Mouse (Mus musculus): ENCODE data around the gene Wnt11. TPM values are rescaled to one million over a fixed set of nuclear protein-coding genes. Genes with fewer than 3 reads are reported as not detected.

Gene Wnt11
- 5.4 and 6.2 TPM in 2 replicates for polyA plus RNA-seq (2012; rRNA removed)

DNA sequence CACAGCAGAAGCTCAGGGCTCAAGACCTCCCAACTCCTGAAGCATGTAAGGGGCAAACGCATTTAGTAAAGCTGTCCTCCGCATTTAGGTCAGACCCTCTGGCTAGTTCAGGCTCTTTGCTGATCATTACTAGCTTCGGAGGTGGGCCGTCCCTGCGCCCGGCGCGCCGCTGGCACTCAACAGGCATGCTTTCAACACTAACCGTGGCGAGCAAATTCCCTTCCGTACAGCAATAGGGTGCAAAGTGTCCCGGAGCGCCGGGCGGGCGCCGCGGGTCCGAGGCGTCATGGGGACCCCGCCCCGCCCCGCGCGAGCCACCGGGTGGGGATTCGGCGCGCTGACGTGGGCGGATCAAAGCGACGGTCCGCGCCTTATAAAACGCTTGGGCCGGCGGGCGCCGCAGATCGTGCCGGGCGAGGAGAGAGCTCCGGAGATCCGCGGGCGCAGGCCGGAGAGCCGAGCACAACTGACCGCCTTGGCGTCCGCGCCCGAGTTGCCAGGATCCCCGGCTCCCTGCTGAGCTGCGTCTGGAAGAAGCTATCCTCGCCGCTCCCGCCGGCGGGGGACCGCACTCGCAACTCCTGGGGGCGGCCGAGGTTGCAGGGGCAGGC, at the start of gene Wnt11:
Gene Wnt11, plus strand, starts transcription at position 402 of the 611 bp plus-strand sequence.
- TF ChIP-seq POLR2A (IDR thresholded peaks at IDR 0.05; ENCODE audit: borderline replicate concordance, extremely low read depth, insufficient read depth, insufficient read length, poor library complexity, severe bottlenecking): no peak
- no peak for TF ChIP-seq CTCF (IDR thresholded peaks at IDR 0.05; ENCODE audit: borderline replicate concordance, extremely low read depth, insufficient read depth, insufficient read length)
- DNase-seq (ENCODE audit: low read depth): peak; percentile 24

- TF ChIP-seq POLR2A (IDR thresholded peaks at IDR 0.05; ENCODE audit: borderline replicate concordance, extremely low read depth, insufficient read depth, insufficient read length, poor library complexity, severe bottlenecking): no peak
- no peak for TF ChIP-seq CTCF (IDR thresholded peaks at IDR 0.05; ENCODE audit: borderline replicate concordance, extremely low read depth, insufficient read depth, insufficient read length)
- DNase-seq (ENCODE audit: low read depth): no peak
Observed at GRCm38 (mm10) chr7:98786792-98787612, 47.9 kb upstream of the Wnt11 start.

GRCm38 (mm10) chr7:98788721-98789120, 46.2 kb upstream of the Wnt11 start:
- TF ChIP-seq POLR2A (IDR thresholded peaks at IDR 0.05; ENCODE audit: borderline replicate concordance, extremely low read depth, insufficient read depth, insufficient read length, poor library complexity, severe bottlenecking) (no peak), CTCF (IDR thresholded peaks at IDR 0.05; ENCODE audit: borderline replicate concordance, extremely low read depth, insufficient read depth, insufficient read length) (no peak)
- DNase-seq (ENCODE audit: low read depth): no peak

GRCm38 (mm10) chr7:98789121-98789520, 45.8 kb upstream of the Wnt11 start:
- DNase-seq (ENCODE audit: low read depth): no peak
- TF ChIP-seq POLR2A (IDR thresholded peaks at IDR 0.05; ENCODE audit: borderline replicate concordance, extremely low read depth, insufficient read depth, insufficient read length, poor library complexity, severe bottlenecking): no peak
- no peak for TF ChIP-seq CTCF (IDR thresholded peaks at IDR 0.05; ENCODE audit: borderline replicate concordance, extremely low read depth, insufficient read depth, insufficient read length)

GRCm38 (mm10) chr7:98791864-98792263, 43.0 kb upstream of the Wnt11 start:
- TF ChIP-seq CTCF (IDR thresholded peaks at IDR 0.05; ENCODE audit: borderline replicate concordance, extremely low read depth, insufficient read depth, insufficient read length) (no peak), POLR2A (IDR thresholded peaks at IDR 0.05; ENCODE audit: borderline replicate concordance, extremely low read depth, insufficient read depth, insufficient read length, poor library complexity, severe bottlenecking) (no peak)
- DNase-seq (ENCODE audit: low read depth): no peak

DNA sequence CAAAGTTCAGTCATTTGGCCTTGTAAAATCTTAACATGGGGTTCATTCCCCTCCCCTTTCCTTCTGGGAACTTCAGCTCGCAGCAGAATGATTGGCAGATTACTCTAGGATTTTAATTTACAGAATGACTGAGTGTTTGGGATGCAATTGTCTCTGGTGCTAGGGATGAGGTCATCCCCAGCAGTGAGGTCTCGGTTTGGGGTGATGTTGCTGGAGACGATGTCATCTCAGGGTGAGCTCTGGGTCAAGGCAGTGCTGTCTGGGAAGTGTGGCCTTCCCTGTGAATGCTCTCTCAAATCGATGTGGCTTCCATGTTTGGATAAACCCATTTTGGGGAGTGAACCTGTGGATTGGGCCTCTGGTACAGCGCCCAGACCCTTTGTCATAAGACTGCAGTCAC, 41.1 kb upstream of the Wnt11 start:
- no peak for TF ChIP-seq POLR2A (IDR thresholded peaks at IDR 0.05; ENCODE audit: borderline replicate concordance, extremely low read depth, insufficient read depth, insufficient read length, poor library complexity, severe bottlenecking)
- TF ChIP-seq CTCF (IDR thresholded peaks at IDR 0.05; ENCODE audit: borderline replicate concordance, extremely low read depth, insufficient read depth, insufficient read length): no peak
- no peak for DNase-seq (ENCODE audit: low read depth)

GRCm38 (mm10) chr7:98794444-98794843, 40.5 kb upstream of the Wnt11 start:
- TF ChIP-seq CTCF (IDR thresholded peaks at IDR 0.05; ENCODE audit: borderline replicate concordance, extremely low read depth, insufficient read depth, insufficient read length) (no peak), POLR2A (IDR thresholded peaks at IDR 0.05; ENCODE audit: borderline replicate concordance, extremely low read depth, insufficient read depth, insufficient read length, poor library complexity, severe bottlenecking) (no peak)
- no peak for DNase-seq (ENCODE audit: low read depth)

DNA sequence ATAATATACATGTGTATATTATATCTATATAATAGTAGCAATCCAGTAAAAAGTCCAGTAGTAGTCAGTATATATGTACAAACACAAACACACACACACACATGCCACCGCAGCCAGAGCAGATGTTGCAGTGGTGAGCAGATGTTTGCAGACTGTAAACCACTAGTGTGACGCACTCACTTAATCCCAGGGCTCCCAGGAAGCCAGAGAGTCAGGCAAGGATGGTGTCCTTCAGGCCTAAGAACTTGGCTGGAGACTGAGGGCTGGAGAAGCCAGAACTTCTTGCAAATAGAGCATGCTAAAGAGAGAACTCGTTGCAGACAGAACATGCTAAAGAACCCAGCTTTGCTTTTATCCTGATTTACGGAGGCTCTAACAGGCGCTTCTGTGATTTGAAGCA, 39.3 kb upstream of the Wnt11 start:
- DNase-seq (ENCODE audit: low read depth): no peak
- TF ChIP-seq POLR2A (IDR thresholded peaks at IDR 0.05; ENCODE audit: borderline replicate concordance, extremely low read depth, insufficient read depth, insufficient read length, poor library complexity, severe bottlenecking): no peak
- no peak for TF ChIP-seq CTCF (IDR thresholded peaks at IDR 0.05; ENCODE audit: borderline replicate concordance, extremely low read depth, insufficient read depth, insufficient read length)

DNA sequence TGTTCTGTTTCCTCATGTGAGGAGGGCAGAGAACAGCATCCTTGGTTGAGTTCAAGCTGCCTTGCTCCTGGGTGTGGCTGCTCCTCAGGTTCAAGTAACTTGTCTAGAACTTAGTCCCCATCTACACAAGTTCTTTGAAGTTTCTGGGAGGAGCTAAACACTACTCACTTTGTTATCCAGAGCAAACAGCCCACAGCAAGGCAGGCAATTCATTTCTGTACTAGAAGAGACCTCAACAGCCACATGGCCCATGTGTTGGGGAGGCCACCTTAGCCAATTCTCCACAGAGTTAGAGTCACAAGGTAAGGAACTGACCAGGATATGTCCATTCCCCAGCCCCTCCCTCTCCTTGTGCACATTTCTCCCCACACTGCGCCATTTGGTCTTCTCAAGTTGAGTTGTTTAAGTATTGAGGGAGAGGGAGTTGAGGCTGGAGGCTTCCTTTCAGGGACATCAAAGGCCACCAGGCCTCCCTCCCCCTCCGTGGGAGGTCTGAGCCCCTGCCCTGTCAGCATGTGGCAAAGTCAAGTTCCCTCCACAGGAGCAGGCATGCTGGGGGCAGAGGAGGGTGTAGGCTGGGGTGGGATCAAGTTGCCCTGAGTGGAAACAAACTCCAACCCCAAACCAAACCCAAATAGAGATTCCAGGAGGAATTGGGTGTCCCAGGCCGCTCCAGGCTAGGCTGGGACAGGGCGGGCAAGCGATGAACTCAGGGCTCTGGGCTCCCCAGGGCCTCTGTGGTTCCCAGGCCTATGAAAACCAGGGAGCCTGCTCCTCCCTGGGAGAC, 37.4 kb upstream of the Wnt11 start:
- no peak for TF ChIP-seq POLR2A (IDR thresholded peaks at IDR 0.05; ENCODE audit: borderline replicate concordance, extremely low read depth, insufficient read depth, insufficient read length, poor library complexity, severe bottlenecking)
- TF ChIP-seq CTCF (IDR thresholded peaks at IDR 0.05; ENCODE audit: borderline replicate concordance, extremely low read depth, insufficient read depth, insufficient read length): no peak
- no peak for DNase-seq (ENCODE audit: low read depth)

DNA sequence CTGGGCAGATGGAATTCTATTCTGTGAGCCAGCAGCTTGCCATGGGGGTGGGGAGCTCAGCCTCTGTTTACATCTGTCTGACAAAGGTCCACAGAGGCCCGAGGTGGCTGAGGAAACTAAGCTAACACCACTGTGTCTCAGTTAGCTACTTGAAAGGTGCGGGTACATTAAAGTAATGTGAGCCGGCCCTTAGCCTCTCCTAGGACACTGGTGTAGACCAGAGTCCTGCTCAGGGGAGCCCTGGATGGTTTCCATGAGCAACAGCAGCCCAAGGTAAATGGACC, 36.8 kb upstream of the Wnt11 start:
- no peak for TF ChIP-seq CTCF (IDR thresholded peaks at IDR 0.05; ENCODE audit: borderline replicate concordance, extremely low read depth, insufficient read depth, insufficient read length)
- no peak for TF ChIP-seq POLR2A (IDR thresholded peaks at IDR 0.05; ENCODE audit: borderline replicate concordance, extremely low read depth, insufficient read depth, insufficient read length, poor library complexity, severe bottlenecking)
- DNase-seq (ENCODE audit: low read depth): no peak

- TF ChIP-seq POLR2A (IDR thresholded peaks at IDR 0.05; ENCODE audit: borderline replicate concordance, extremely low read depth, insufficient read depth, insufficient read length, poor library complexity, severe bottlenecking): no peak
- TF ChIP-seq CTCF (IDR thresholded peaks at IDR 0.05; ENCODE audit: borderline replicate concordance, extremely low read depth, insufficient read depth, insufficient read length): no peak
- no peak for DNase-seq (ENCODE audit: low read depth)
Observed at GRCm38 (mm10) chr7:98800435-98800834, 34.5 kb upstream of the Wnt11 start.
